Mouse (Mus musculus) urinary bladder, postnatal 4 days (tissue): ENCODE measurements at regions not wholly inside any gene's neighbourhood (a gene's known extent, or its start where the extent isn't known, plus 50 kb on each side); places are given as distances from the start of the nearest gene placed in this dataset.

Experiments used
- DNase-seq, 2 experiments: peaks; one replicate each; pipeline ENCODE4 v3.0.0; 2021 to 2022; ENCODE audit warnings: low spot score in 2 of 2

GRCm38 (mm10) chr5:4697346-4698095 is 60.3 kb downstream of the Fzd1 start:
- no peak for DNase-seq

DNA sequence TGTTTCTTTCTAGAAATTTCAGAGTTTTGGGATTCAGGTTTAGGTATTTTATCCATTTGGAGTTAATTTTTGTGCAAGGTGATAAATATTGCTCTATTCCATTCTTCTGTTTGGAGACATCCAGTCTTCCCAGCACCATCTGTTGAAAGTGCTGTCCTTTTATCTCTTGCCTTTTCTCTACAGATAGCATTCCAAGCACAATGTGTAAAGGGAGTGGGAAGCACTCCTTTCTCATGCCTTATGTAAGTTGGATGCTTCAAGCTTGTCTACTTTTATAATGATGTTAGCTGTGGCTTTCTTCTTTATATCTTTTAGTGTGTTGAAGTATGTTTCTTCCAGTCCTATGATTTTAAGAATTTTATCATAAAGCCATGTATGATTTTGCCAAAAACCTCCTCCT is 61.1 kb downstream of the Fzd1 start:
- DNase-seq = no peak

DNA sequence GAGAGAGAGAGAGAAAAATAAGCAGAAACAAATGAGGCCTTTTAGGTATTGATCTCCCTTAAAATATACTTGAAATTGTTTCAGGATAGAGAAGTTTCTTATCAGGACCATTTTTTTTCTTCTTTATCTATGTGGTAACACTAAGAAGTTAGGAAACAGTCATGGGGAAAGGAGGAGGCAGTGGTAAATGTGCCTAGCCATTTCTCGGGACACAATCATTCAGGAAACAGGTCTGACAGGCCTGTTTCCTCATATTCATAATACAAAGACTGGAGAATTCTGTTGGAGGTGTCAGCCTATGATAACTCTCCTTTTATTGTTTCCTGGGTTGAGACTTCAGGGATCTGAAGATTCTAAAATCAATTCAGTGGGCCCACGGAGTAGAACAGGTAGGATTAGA is 68.7 kb downstream of the Fzd1 start:
- DNase-seq = no peak

DNA sequence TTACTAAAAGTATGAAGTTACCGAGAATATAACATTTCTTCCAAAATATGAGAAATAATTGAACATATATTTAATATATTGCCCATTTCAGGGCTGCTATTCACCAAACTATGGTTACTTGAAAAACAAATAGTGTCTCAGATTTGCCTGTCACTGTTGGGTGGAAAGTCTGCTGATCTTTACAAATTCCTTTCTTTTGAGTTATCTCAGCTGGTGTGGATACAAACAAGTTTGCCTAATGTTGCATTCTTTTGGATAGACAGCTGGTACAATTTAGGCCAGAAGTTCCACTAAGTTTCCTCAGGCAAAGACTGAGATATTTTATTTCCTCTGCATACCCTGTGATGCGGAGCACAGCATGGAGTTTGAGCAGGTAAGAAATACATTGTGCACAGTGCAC is 82.5 kb downstream of the Fzd1 start:
- DNase-seq = no peak

DNA sequence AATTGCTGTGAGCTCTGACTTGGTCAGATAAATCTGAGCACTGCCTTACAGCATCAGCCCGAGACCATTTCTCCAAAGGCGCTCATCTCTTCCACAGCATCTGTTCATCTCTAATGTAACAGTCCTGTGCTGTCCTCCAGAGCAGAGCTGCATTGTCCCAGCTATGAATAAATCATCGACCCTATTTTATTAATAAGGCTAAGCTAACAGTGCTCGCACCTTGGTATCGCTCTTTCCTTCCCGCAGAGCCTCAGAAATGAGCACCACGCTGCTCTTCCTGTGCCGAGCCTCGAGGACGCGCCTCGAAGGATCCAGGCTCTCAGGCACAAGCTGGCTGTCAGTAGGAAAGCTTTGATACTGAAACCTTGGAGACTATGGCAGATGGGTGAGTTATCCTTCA is 91.5 kb downstream of the Fzd1 start:
- DNase-seq = no peak

DNA sequence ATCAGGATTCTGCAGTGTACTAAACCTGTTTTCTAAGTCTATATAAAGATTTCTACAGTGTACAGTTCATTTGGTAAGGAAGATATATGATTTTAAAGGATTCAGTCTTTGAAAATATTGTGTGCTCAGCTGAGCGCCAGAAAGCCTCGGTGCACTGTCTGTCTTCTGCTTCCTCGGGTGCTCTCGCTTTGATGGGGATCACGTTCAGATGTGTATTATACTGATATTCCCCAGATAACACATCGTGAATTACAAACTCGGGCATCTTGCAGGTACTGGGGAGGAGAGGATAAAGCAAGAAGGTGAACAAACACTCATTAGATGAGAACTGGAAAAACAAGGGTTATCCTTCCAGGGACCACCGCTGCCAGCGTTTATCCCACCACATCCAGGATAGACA is 91.9 kb downstream of the Fzd1 start:
- no peak for DNase-seq

- no peak for DNase-seq
These were observed 92.9 kb downstream of the Fzd1 start for GRCm38 (mm10) chr5:4664918-4665317.

DNA sequence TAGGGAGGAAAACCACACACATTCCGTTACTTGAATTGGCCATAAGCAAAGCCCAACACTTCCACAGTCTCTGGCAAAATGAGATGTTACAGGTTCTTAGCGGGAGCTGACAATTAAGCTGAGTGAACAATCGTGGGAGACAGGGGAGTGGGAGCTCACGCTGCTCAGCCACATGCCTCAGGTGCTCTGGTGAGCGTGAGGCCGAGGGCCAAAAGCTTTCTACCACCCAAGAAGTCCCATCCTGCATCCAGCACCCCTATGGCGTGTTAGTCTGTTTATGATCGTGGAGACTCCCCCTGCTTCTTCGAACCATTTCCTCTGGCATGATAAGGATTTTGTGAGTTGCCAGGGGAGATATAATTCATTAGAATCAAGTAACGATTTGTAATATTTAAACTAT is 93.3 kb downstream of the Fzd1 start:
- no peak for DNase-seq

DNA sequence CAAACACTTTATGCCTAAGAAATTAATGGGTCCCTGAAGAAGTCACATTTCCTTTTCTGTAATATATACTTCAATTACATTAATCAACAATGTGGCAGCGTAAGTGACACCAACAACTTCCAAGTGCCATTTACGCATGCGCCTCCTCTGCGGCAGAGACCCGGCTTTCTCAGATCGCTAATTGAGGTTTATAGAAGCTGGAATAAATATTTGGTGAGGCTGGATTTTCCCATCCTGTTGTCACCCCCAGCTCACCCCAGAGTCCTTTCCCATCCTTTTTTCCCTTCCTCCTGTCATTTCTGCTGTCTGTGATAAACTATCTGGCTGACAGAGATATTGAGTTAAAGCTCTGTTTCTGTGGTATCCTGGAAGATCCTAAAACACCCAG is 95.6 kb downstream of the Fzd1 start:
- DNase-seq = no peak

DNA sequence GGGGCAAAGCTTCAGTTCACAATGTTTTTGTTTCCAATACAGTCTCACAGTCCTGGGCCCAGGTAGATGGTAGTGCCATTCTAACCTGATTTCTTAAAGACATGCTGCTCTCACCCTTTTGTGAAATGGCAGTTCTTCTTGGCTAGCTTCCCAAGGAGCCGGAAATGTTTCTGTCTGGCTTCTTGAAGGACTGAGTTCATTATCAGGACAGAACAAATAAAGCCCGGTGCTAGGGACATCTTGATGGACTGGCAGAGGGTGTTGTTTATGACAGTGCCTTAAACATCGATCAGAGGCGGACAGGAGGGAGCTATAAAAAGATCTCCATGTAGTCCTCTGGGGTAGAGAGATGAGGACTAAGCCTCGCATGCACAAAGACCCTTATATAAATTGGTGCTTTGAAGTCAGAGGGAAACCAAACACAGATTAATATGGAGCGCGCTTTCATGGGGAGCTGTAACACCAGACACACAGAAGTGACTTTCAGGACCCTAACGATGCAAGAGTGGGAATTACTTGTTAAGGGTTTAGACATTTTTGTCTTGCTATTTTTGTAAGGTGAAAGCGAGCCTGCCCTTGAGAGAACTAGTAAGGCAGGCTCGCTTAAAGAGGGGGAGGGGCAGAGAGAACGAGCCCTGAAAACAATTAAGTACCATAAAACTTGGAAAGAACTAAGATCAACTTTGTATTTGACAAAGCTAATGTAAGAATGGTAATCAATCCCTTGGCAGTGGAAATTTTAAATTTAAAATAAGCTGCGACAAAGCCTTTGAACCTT is 96.2 kb downstream of the Fzd1 start:
- no peak for DNase-seq

GRCm38 (mm10) chr5:4657982-4658381 is 99.9 kb downstream of the Fzd1 start:
- no peak for DNase-seq

- DNase-seq = no peak
These were observed 103.6 kb downstream of the Fzd1 start for GRCm38 (mm10) chr5:4654186-4654585.

GRCm38 (mm10) chr5:4651167-4651955 is 106.5 kb downstream of the Fzd1 start:
- DNase-seq = no peak

- no peak for DNase-seq
These were observed 107.1 kb downstream of the Fzd1 start for GRCm38 (mm10) chr5:4650709-4651108.

- DNase-seq = no peak
These were observed 107.8 kb downstream of the Fzd1 start for GRCm38 (mm10) chr5:4649858-4650556.

DNA sequence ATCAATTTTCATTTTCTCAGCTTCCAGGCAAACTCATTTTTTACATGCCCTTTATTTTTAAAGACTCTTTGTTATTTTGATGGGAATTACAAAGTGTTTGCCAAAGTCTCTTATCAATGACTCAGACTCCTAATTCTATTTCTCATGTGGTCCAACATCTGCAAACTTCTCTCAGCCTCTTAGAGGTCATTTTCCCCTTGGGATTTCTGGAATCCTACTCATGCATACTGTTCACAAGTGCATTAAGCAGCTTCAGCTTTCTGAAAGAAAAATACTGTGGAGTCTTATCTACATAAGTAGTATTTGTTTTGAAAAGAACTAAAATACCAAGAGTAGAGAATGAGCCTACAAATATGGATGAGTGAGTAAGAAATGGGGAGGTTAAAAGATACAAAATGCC is 116.8 kb downstream of the Fzd1 start:
- DNase-seq = no peak

GRCm38 (mm10) chr5:4633763-4634162 is 124.1 kb downstream of the Fzd1 start:
- DNase-seq = no peak

DNA sequence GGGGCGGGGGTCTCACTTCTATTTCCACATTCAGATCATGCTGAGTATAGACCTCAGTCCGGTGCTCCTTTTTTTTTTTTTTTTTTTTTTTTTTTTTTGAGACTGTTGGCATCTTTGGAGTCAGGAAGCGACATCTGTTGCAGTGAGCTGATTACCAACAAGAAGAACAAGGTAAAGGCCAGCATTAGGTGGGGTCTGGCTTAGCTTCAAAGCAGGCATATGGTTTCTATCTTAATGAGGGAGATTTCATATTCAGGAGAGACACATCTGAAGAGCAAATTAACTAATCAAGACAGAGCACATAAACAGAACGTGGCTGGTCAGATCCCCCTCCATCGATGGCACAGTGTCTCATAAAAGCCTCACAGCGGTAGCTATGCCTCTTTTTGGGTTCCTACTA is 132.6 kb downstream of the Fzd1 start:
- no peak for DNase-seq

- no peak for DNase-seq
These were observed 134.2 kb downstream of the Fzd1 start for GRCm38 (mm10) chr5:4623625-4624024.

GRCm38 (mm10) chr5:4620513-4621210 is 137.2 kb downstream of the Fzd1 start:
- DNase-seq = no peak

- no peak for DNase-seq
These were observed 142.6 kb downstream of the Fzd1 start for GRCm38 (mm10) chr5:4615233-4615632.
